Mouse (Mus musculus): ENCODE data around the gene Ap3s2.

GRCm38 (mm10) chr7:79868475-79868874 is 52.0 kb downstream of the Ap3s2 start:
- TF ChIP-seq CTCF (IDR thresholded peaks at IDR 0.05; ENCODE audit: extremely low read depth, insufficient read depth, low read length) (no peak), POLR2A (IDR thresholded peaks at IDR 0.05; ENCODE audit: extremely low read depth, insufficient read depth, low read length) (no peak)
